Mouse (Mus musculus) layer of hippocampus, adult 6 months (tissue): ENCODE measurements around the gene Pex5l. TPM values are rescaled to one million over a fixed set of nuclear protein-coding genes. Genes with fewer than 3 reads are reported as not detected.

Experiments
- long read RNA-seq, 2 experiments: library from polyadenylated mRNA; unstranded; transcript quantifications; one replicate each; pipeline ENCODE4 v2.0.0; 2019 to 2020
- polyA plus RNA-seq: library from polyadenylated mRNA; unstranded; fragments of <200 nt; fragmentation: Nextera tagmentation; gene quantifications from 2 replicates; pipeline ENCODE4 v1.2.3, GENCODE M21; 2021

Gene Pex5l
- 36.3 and 39.9 TPM in 2 replicates for polyA plus RNA-seq
- long read RNA-seq, experiment 1, transcript Pex5l-206 (13 exons, 2,632 nt): major isoform, 5 of 53 reads
- long read RNA-seq, experiment 1, partial matches to known transcripts: 14 of 53 reads
- long read RNA-seq, experiment 1, other reads (novel, unspliced or antisense): 29 of 53 reads
- long read RNA-seq, experiment 2, full-length matches to known transcripts: 29 of 103 reads
- long read RNA-seq, experiment 2, partial matches to known transcripts: 6 of 103 reads
- long read RNA-seq, experiment 2, other reads (novel, unspliced or antisense): 68 of 103 reads

DNA sequence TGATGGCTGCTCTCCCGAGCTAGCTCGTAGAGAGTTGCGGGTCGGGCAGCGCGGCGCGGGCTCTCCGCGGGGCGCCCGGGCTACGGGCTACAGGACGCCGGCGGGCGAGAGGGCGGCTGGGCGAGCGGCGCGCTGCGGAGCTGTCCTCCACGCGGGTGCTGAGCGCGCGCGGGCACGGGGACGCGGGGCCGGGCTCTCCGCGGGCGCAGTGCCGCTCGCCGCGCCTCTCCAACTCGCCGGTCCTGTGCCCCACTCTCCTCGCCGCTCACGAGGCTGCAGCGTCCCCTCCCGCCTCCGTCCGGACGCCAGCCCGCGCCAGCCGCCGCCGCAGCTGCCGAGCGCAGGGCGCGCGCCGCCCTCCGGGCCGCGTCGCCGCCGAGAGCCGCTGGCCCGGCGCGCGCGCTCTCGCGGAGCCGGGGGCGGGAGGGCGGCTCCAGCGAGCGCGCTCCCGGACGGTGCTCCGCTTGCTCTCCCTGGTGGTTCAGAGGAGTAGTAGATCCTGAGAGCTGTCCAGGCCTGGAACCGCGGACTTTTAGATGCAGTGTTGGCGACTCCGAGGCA is at the start of gene Pex5l:
Gene Pex5l, minus strand, starts transcription at position 347 of the 561 bp plus-strand sequence.

